Mouse (Mus musculus) liver, postnatal 0 days (tissue): ENCODE results near the gene Hmces. TPM values are rescaled to one million over a fixed set of nuclear protein-coding genes. Genes with fewer than 3 reads are reported as not detected.

ENCODE experiments used
- ATAC-seq: fragments of 200-750 bp; cut with Nextera tagmentation; 2 replicates; pipeline ENCODE4 v1.8.0; 2017; ENCODE audit warnings: mild to moderate bottlenecking, moderate library complexity
- DNase-seq: peaks from one replicate; pipeline ENCODE4 v3.0.0-alpha.2; 2016
- H3K27ac ChIP-seq: fragments of 300-500 bp; sonication (generic); 2 replicates; pipeline ENCODE4 v1.5.1; 2014; ENCODE audit warnings: antibody characterized with exemption, moderate library complexity, mild to moderate bottlenecking, low read depth
- H3K27me3 ChIP-seq: fragments of 300-500 bp; sonication (generic); 2 replicates; pipeline ENCODE4 v1.6.1; 2014; ENCODE audit warnings: low read length, control low read depth, mixed read lengths; ENCODE audit not compliant: insufficient read depth
- H3K36me3 ChIP-seq: fragments of 300-500 bp; sonication (generic); replicated peaks from 2 replicates; pipeline ENCODE4 v1.6.1; 2014; ENCODE audit warnings: mild to moderate bottlenecking, control low read depth, low read length, moderate library complexity, mixed read lengths; ENCODE audit not compliant: insufficient read depth
- H3K4me1 ChIP-seq: fragments of 300-500 bp; sonication (generic); 2 replicates; pipeline ENCODE4 v1.6.1; 2014; ENCODE audit warnings: antibody characterized with exemption, mild to moderate bottlenecking, control low read depth; ENCODE audit not compliant: insufficient read depth
- H3K4me2 ChIP-seq: fragments of 300-500 bp; sonication (generic); 2 replicates; pipeline ENCODE4 v1.6.1; 2014; ENCODE audit warnings: low read depth, mild to moderate bottlenecking, low read length, moderate library complexity, mixed read lengths
- H3K4me3 ChIP-seq: fragments of 300-500 bp; sonication (generic); 2 replicates; pipeline ENCODE4 v1.5.1; 2014; ENCODE audit warnings: low read depth, low read length
- H3K9ac ChIP-seq: fragments of 300-500 bp; sonication (generic); replicated peaks from 2 replicates; pipeline ENCODE4 v1.6.1; 2014; ENCODE audit warnings: mild to moderate bottlenecking, moderate library complexity
- H3K9me3 ChIP-seq: fragments of 300-500 bp; sonication (generic); 2 replicates; pipeline ENCODE4 v1.6.1; 2016; ENCODE audit warnings: mild to moderate bottlenecking, control low read depth, low read length, mixed read lengths
- CTCF ChIP-seq: sonication (generic); IDR thresholded peaks from 2 replicates; pipeline ENCODE4 v1.5.1; 2016; ENCODE audit warnings: antibody characterized with exemption, low read depth
- EP300 ChIP-seq: IDR thresholded peaks from 2 replicates; pipeline ENCODE4 v1.6.1; 2016; ENCODE audit warnings: antibody characterized with exemption, low read depth, mild to moderate bottlenecking
- WGBS: fragments of 180-500 bp; shearing (Covaris S2); extraction: QIAGEN DNeasy Blood & Tissue Kit; methylation state at CpG from one replicate; pipeline ENCODE4 v1.1.7; 2014; ENCODE audit not compliant: insufficient replicate concordance; 5-methylcytosine and 5-hydroxymethylcytosine counted together
- polyA plus RNA-seq: library from polyadenylated mRNA; unstranded; fragments of >200 nt; fragmentation: Nextera tagmentation; extraction: Ambion mirVana; gene quantifications from 2 replicates; pipeline ENCODE4 v1.2.1, GENCODE M21; 2015

The Hmces gene
- polyA plus RNA-seq, 1 experiment from 2014 or later, result 12.5 TPM

GRCm38 (mm10) chr6:87873104-87873503, 40.6 kb upstream of the Hmces start:
- DNase-seq (peak; percentile 44), ATAC-seq (peak; percentile 86)
- Histone ChIP-seq H3K27ac (peak overlapping the region; percentile 70), H3K4me2 (no peak overlapping the region), H3K4me3 (no peak overlapping the region), H3K27me3 (no peaks in the 10 kb centered on the region), H3K36me3 (no peaks in the 10 kb centered on the region), H3K9ac (no peak overlapping the region), H3K4me1 (peaks cover 32% of the 10 kb centered on the region), H3K9me3 (no peaks in the 10 kb centered on the region)
- WGBS, result 21% methylated on average over 1 of the region's 1 CpGs
- TF ChIP-seq EP300 (peak; percentile 62; the same call in 1 of the 2 replicates), CTCF (no peak)

DNA sequence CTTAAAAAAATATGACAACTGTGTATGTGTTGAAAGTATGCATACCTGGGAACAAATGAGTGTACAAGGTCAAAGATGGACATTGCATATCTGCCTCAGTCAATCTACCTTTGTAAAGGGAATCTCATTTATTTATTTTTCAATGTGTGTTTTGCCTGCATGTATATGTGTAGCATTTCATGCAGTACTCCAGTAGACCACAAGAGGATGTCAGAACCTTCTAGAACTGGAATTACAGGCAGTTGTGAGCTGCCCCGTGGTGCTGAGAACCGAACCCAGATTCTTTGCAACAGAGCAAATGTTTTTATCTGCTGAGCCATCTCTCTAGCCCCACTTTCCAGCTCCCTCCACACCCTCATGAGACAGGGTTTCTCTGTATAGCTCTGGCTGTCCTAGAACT, 39.8 kb upstream of the Hmces start:
- ATAC-seq, result no peak
- no peak for TF ChIP-seq CTCF
- TF ChIP-seq EP300, result no peak
- peaks cover 30% of the 10 kb centered on the region for H3K4me1 ChIP-seq
- no peak overlapping the region for H3K27ac ChIP-seq
- no peak overlapping the region for H3K9ac ChIP-seq
- 92% methylated on average over 2 of the region's 2 CpGs for WGBS
- no peak overlapping the region for H3K4me3 ChIP-seq
- H3K9me3 ChIP-seq, result no peaks in the 10 kb centered on the region
- H3K4me2 ChIP-seq, result no peak overlapping the region
- H3K36me3 ChIP-seq, result no peaks in the 10 kb centered on the region
- H3K27me3 ChIP-seq, result no peaks in the 10 kb centered on the region
- no peak for DNase-seq

DNA sequence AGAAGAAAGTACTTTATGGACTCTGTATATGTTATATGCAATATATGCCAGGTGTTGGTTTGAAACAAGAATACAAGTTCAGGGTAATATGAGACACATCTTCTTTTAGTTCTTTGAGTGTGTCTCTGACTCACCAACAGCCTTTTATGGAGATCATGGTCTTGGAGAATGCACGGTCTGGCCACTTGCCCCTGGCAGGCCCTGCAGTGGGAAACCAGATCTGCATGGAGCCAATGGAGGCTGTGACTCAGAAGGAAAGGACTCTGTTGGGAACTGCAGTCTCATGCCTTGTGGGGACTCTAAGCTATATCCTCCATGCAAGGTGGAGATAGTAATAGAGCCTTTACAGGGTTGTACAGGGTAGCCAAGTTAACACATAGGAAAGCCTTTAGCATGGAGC, 38.7 kb upstream of the Hmces start:
- TF ChIP-seq EP300 (no peak), CTCF (no peak)
- Histone ChIP-seq H3K27me3 (no peaks in the 10 kb centered on the region), H3K4me2 (no peak overlapping the region), H3K4me3 (no peak overlapping the region), H3K9me3 (no peaks in the 10 kb centered on the region), H3K27ac (no peak overlapping the region), H3K4me1 (peaks cover 31% of the 10 kb centered on the region), H3K36me3 (no peaks in the 10 kb centered on the region), H3K9ac (no peak overlapping the region)
- no peak for ATAC-seq
- DNase-seq, result no peak
- WGBS, result 68% methylated on average over 1 of the region's 1 CpGs

GRCm38 (mm10) chr6:87875562-87875961, 38.2 kb upstream of the Hmces start:
- no peak for ATAC-seq
- H3K9me3 ChIP-seq, result no peaks in the 10 kb centered on the region
- no peak for DNase-seq
- no peak overlapping the region for H3K4me3 ChIP-seq
- no peaks in the 10 kb centered on the region for H3K36me3 ChIP-seq
- H3K4me2 ChIP-seq, result no peak overlapping the region
- H3K9ac ChIP-seq, result no peak overlapping the region
- TF ChIP-seq EP300 (no peak), CTCF (no peak)
- peak overlapping the region; percentile 52; the same call in 1 of the 2 replicates for H3K27ac ChIP-seq
- no peaks in the 10 kb centered on the region for H3K27me3 ChIP-seq
- H3K4me1 ChIP-seq, result peaks cover 31% of the 10 kb centered on the region
- 58% methylated on average over 7 of the region's 7 CpGs for WGBS

GRCm38 (mm10) chr6:87876068-87876643, 37.6 kb upstream of the Hmces start:
- Histone ChIP-seq H3K4me3 (no peak overlapping the region), H3K9me3 (no peaks in the 10 kb centered on the region), H3K27me3 (no peaks in the 10 kb centered on the region), H3K4me2 (0 out of 2 replicates have a peak overlapping the region, but pooled peaks have one; percentile 24), H3K36me3 (no peaks in the 10 kb centered on the region), H3K4me1 (peaks cover 31% of the 10 kb centered on the region), H3K9ac (no peak overlapping the region), H3K27ac (peak overlapping the region; percentile 52; the same call in 1 of the 2 replicates)
- TF ChIP-seq CTCF (no peak), EP300 (no peak)
- 46% methylated on average over 13 of the region's 13 CpGs for WGBS
- DNase-seq, result peak; percentile 41
- ATAC-seq, result peak; percentile 13

DNA sequence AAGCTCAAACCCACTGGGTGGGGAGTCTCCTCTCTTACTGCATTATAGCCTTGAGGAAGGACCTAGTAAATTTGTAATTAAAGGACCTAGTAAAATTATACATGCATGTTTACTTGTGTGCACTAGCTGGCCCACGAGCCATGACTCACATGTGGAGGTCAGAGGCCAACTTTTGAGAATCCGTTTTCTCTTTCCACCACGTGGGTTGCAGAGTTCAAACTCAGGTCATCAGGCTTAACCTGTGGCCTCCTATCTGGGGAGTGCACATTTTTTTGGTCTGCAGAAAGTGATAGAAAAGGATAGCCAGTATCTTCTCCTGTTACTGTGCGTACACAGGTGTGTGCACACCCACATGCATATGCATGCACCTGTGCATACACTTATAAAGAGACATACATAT, 34.7 kb upstream of the Hmces start:
- no peaks in the 10 kb centered on the region for H3K9me3 ChIP-seq
- H3K27me3 ChIP-seq, result no peaks in the 10 kb centered on the region
- ATAC-seq (peak; percentile 66), DNase-seq (peak; percentile 41)
- no peaks in the 10 kb centered on the region for H3K36me3 ChIP-seq
- no peak overlapping the region for H3K4me2 ChIP-seq
- no peak overlapping the region for H3K4me3 ChIP-seq
- WGBS, result 22% methylated on average over 4 of the region's 4 CpGs
- TF ChIP-seq EP300, result 0 out of 2 replicates have a peak, but pooled peaks have one; percentile 21
- no peak for TF ChIP-seq CTCF
- H3K27ac ChIP-seq, result no peak overlapping the region
- peaks cover 26% of the 10 kb centered on the region for H3K4me1 ChIP-seq
- H3K9ac ChIP-seq, result no peak overlapping the region
